Mouse (Mus musculus) MEL (cell line): Measurements from ENCODE around the gene Nefh. TPM values are rescaled to one million over a fixed set of nuclear protein-coding genes. Genes with fewer than 3 reads are reported as not detected.

Source experiments
- DNase-seq: peaks from one replicate; pipeline ENCODE4 v3.0.0; 2011; ENCODE audit warnings: low read depth, low spot score
- H3K27ac ChIP-seq: 2 replicates; pipeline ENCODE4 v1.5.1; 2012; ENCODE audit warnings: low read depth, mild to moderate bottlenecking, control low read depth, low read length, moderate library complexity; ENCODE audit not compliant: control insufficient read depth
- H3K27me3 ChIP-seq, 2 experiments: fragments of 150-350 bp in 1 of 2; sonication (generic) in 1 of 2; 2 replicates each; pipeline ENCODE4 v1.6.1; 2012; ENCODE audit warnings: low read length in 2 of 2, mild to moderate bottlenecking in 2 of 2, improper control_type of control experiment in 1 of 2, moderate library complexity in 1 of 2; ENCODE audit not compliant: insufficient read depth in 2 of 2, control insufficient read depth in 1 of 2
- H3K36me3 ChIP-seq, 2 experiments: 2 replicates each; pipeline ENCODE4 v1.6.1; 2012 to 2014; ENCODE audit warnings: low read length in 2 of 2, improper control_type of control experiment in 1 of 2, inconsistent platforms in 1 of 2, mild to moderate bottlenecking in 1 of 2; ENCODE audit not compliant: insufficient read depth in 2 of 2, control insufficient read depth in 1 of 2
- H3K4me1 ChIP-seq, 2 experiments: fragments of 150-350 bp in 1 of 2; sonication (generic) in 1 of 2; 2 replicates each; pipeline ENCODE4 v1.6.1; 2012; ENCODE audit warnings: low read length in 2 of 2, improper control_type of control experiment in 1 of 2, mild to moderate bottlenecking in 1 of 2; ENCODE audit not compliant: insufficient read depth in 2 of 2, control insufficient read depth in 1 of 2
- H3K4me3 ChIP-seq, 2 experiments: fragments of 150-350 bp in 1 of 2; sonication (generic) in 1 of 2; 2 replicates each; pipeline ENCODE4 v1.5.1; 2012; ENCODE audit warnings: low read depth in 2 of 2, low read length in 2 of 2, mild to moderate bottlenecking in 2 of 2, moderate library complexity in 2 of 2, control low read depth in 1 of 2, improper control_type of control experiment in 1 of 2; ENCODE audit not compliant: control insufficient read depth in 1 of 2, insufficient read depth in 1 of 2
- H3K79me2 ChIP-seq: 2 replicates; pipeline ENCODE4 v1.6.1; 2012; ENCODE audit warnings: mild to moderate bottlenecking, low read length, moderate library complexity; ENCODE audit not compliant: control insufficient read depth, poor library complexity, insufficient read depth
- H3K9ac ChIP-seq: 2 replicates; pipeline ENCODE4 v1.6.1; 2012; ENCODE audit warnings: low read depth, mild to moderate bottlenecking, control low read depth, low read length, moderate library complexity; ENCODE audit not compliant: control insufficient read depth, poor library complexity, severe bottlenecking
- H3K9me3 ChIP-seq: fragments of 150-350 bp; sonication (generic); replicated peaks from 2 replicates; pipeline ENCODE4 v1.6.1; 2012; ENCODE audit warnings: mild to moderate bottlenecking, low read length, improper control_type of control experiment, moderate library complexity; ENCODE audit not compliant: insufficient read depth
- CHD2 ChIP-seq: IDR thresholded peaks from 2 replicates; pipeline ENCODE4 v1.6.1; 2011; ENCODE audit warnings: low read length, improper control_type of control experiment
- CTCF ChIP-seq, 3 experiments: IDR thresholded peaks in 2 of 3; conservative IDR thresholded peaks in 1 of 3; 2 replicates each; pipeline ENCODE4 v1.5.1; 2011 to 2012; ENCODE audit warnings: low read length in 3 of 3, low read depth in 2 of 3, mild to moderate bottlenecking in 2 of 3, improper control_type of control experiment in 1 of 3, inconsistent platforms in 1 of 3, mixed read lengths in 1 of 3, moderate library complexity in 1 of 3; ENCODE audit not compliant: control insufficient read depth in 1 of 3, insufficient read depth in 1 of 3, poor library complexity in 1 of 3, severe bottlenecking in 1 of 3
- E2F4 ChIP-seq: IDR thresholded peaks from 2 replicates; pipeline ENCODE4 v1.6.1; 2011; ENCODE audit warnings: low read depth, low read length, improper control_type of control experiment, borderline replicate concordance
- ELF1 ChIP-seq: IDR thresholded peaks from 2 replicates; pipeline ENCODE4 v1.6.1; 2014; ENCODE audit warnings: low read depth, mild to moderate bottlenecking, inconsistent platforms, low read length, improper control_type of control experiment, moderate library complexity
- EP300 ChIP-seq, 2 experiments: IDR thresholded peaks; 2 replicates each; pipeline ENCODE4 v1.6.1; 2011; ENCODE audit warnings: improper control_type of control experiment in 2 of 2, low read length in 2 of 2, low read depth in 1 of 2, mild to moderate bottlenecking in 1 of 2
- ETS1 ChIP-seq: IDR thresholded peaks from 2 replicates; pipeline ENCODE4 v1.6.1; 2012; ENCODE audit warnings: low read depth, mild to moderate bottlenecking, inconsistent platforms, low read length, improper control_type of control experiment, moderate library complexity
- GABPA ChIP-seq: IDR thresholded peaks from 2 replicates; pipeline ENCODE4 v1.6.1; 2012; ENCODE audit warnings: low read depth, mild to moderate bottlenecking, inconsistent platforms, low read length, improper control_type of control experiment, moderate library complexity
- HCFC1 ChIP-seq: IDR thresholded peaks from 2 replicates; pipeline ENCODE4 v1.6.1; 2012; ENCODE audit warnings: low read depth, mild to moderate bottlenecking, inconsistent platforms, low read length, improper control_type of control experiment, moderate library complexity
- JUND ChIP-seq: IDR thresholded peaks from 2 replicates; pipeline ENCODE4 v1.6.1; 2011; ENCODE audit warnings: low read depth, mild to moderate bottlenecking, improper control_type of control experiment, low read length
- KAT2A ChIP-seq: conservative IDR thresholded peaks from 2 replicates; pipeline ENCODE4 v1.6.1; 2012; ENCODE audit warnings: low read depth, low read length, improper control_type of control experiment, inconsistent platforms
- MAX ChIP-seq: IDR thresholded peaks from 2 replicates; pipeline ENCODE4 v1.6.1; 2011; ENCODE audit warnings: low read length, improper control_type of control experiment
- MAZ ChIP-seq: IDR thresholded peaks from 2 replicates; pipeline ENCODE4 v1.6.1; 2012; ENCODE audit warnings: low read depth, mild to moderate bottlenecking, inconsistent platforms, low read length, improper control_type of control experiment
- MEF2A ChIP-seq: IDR thresholded peaks from 2 replicates; pipeline ENCODE4 v1.6.1; 2014; ENCODE audit warnings: low read depth, mild to moderate bottlenecking, inconsistent platforms, low read length, improper control_type of control experiment; ENCODE audit not compliant: poor library complexity, insufficient replicate concordance, severe bottlenecking; ENCODE audit errors: extremely low read depth
- MYB ChIP-seq: IDR thresholded peaks from 2 replicates; pipeline ENCODE4 v1.6.1; 2011; ENCODE audit warnings: mild to moderate bottlenecking, low read depth, low read length, improper control_type of control experiment
- MYC ChIP-seq: IDR thresholded peaks from 2 replicates; pipeline ENCODE4 v1.6.1; 2011; ENCODE audit warnings: low read depth, mild to moderate bottlenecking, low read length, improper control_type of control experiment, moderate library complexity
- NRF1 ChIP-seq: IDR thresholded peaks from 2 replicates; pipeline ENCODE4 v1.6.1; 2014; ENCODE audit warnings: low read depth, mild to moderate bottlenecking, inconsistent platforms, low read length, improper control_type of control experiment, moderate library complexity; ENCODE audit not compliant: poor library complexity, insufficient read depth, severe bottlenecking
- POLR2AphosphoS5 ChIP-seq: IDR thresholded peaks from 2 replicates; pipeline ENCODE4 v1.6.1; 2012; ENCODE audit warnings: low read depth, borderline replicate concordance, mild to moderate bottlenecking, inconsistent platforms, low read length, moderate library complexity, mixed read lengths
- RAD21 ChIP-seq: IDR thresholded peaks from 2 replicates; pipeline ENCODE4 v1.6.1; 2011; ENCODE audit warnings: mild to moderate bottlenecking, low read depth, low read length, improper control_type of control experiment
- RCOR1 ChIP-seq: IDR thresholded peaks from 2 replicates; pipeline ENCODE4 v1.6.1; 2012; ENCODE audit warnings: low read depth, mild to moderate bottlenecking, inconsistent platforms, low read length, improper control_type of control experiment
- SIN3A ChIP-seq: IDR thresholded peaks from 2 replicates; pipeline ENCODE4 v1.6.1; 2012; ENCODE audit warnings: low read length, improper control_type of control experiment, inconsistent platforms
- SMC3 ChIP-seq: IDR thresholded peaks from 2 replicates; pipeline ENCODE4 v1.6.1; 2011; ENCODE audit warnings: low read depth, low read length, improper control_type of control experiment
- TBP ChIP-seq: IDR thresholded peaks from 2 replicates; pipeline ENCODE4 v1.8.0; 2011; ENCODE audit warnings: low read depth, low read length, improper control_type of control experiment
- USF2 ChIP-seq, 2 experiments: IDR thresholded peaks; 2 replicates each; pipeline ENCODE4 v1.6.1; 2011 to 2012; ENCODE audit warnings: improper control_type of control experiment in 2 of 2, low read length in 2 of 2, borderline replicate concordance in 1 of 2, inconsistent platforms in 1 of 2, low read depth in 1 of 2, mild to moderate bottlenecking in 1 of 2; ENCODE audit not compliant: insufficient read depth in 1 of 2
- ZC3H11A ChIP-seq: IDR thresholded peaks from 2 replicates; pipeline ENCODE4 v1.6.1; 2012; ENCODE audit warnings: low read depth, mild to moderate bottlenecking, inconsistent platforms, low read length, improper control_type of control experiment
- ZMIZ1 ChIP-seq: IDR thresholded peaks from 2 replicates; pipeline ENCODE4 v1.6.1; 2012; ENCODE audit warnings: low read depth, mild to moderate bottlenecking, inconsistent platforms, low read length, improper control_type of control experiment, moderate library complexity
- ZNF384 ChIP-seq: IDR thresholded peaks from 2 replicates; pipeline ENCODE4 v1.6.1; 2012; ENCODE audit warnings: low read depth, mild to moderate bottlenecking, inconsistent platforms, low read length, improper control_type of control experiment
- polyA plus RNA-seq, 2 experiments: library from polyadenylated mRNA; stranded (reverse) in 1 of 2; unstranded in 1 of 2; fragments of >175 nt in 1 of 2; fragments of >200 nt in 1 of 2; gene quantifications; 2 replicates each; pipeline versions ENCODE4 v1.2.1 to v1.2.4; 2012; ENCODE audit warnings: low replicate concordance in 2 of 2, low read depth in 1 of 2; ENCODE audit not compliant: insufficient read length in 2 of 2, insufficient read depth in 1 of 2, missing spikeins in 1 of 2
- total RNA-seq: library from RNA; depleted of rRNA; stranded (reverse); fragments of 300-350 nt; gene quantifications from 2 replicates; pipeline ENCODE4 v1.2.3, GENCODE M21; 2012

Nefh gene
- total and polyA plus RNA-seq, 3 experiments = 0.03 TPM; not detected in 2

DNA sequence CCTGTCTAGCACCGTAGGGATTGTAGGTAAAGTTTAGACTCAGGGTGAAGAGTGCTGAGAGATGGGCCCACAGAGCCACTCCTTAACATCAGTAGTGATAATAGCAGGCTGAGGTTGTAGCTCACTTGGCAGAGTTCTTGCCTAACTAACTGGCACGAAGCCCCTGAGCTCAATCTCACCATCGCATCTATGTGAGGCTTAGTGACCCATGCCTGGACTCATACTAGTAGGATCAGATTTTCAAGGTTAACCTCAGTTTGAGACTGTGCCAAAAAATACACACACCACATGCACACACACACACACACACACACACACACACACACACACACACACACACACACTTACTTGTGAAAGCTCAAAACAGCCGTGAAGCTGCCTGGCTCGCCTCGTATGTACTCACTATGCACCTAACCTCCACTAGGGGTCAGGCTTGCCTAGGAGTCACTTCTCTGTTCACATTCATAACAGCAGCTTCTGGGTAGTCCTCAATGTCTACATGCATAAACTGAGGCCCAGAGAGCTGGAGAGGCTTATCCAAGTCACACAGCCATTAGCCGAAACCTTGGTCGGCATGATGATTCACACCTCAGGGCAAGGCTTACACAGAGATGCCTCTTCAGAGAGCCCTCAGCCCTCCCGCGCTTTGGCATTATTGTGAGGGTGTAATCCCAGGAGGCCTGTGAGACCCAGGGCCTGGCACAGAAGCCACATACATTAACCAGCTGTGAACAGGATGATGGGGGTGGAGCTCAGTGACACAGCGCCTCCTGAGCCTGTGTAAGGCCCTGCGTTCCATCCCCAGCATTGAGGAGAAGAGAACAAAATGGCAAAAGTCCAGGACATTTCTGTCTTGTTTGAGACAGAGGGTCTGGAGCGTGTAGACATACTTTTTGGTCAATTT, 25.4 kb upstream of the Nefh start (continued):
- no peak; the same call in 1 of the 2 replicates for TF ChIP-seq HCFC1
- peak; percentile 82 for TF ChIP-seq RAD21
- no peak for TF ChIP-seq ELF1
- no peak for TF ChIP-seq KAT2A
- peak; percentile 9; the same call in 1 of the 2 replicates for TF ChIP-seq MAX

DNA sequence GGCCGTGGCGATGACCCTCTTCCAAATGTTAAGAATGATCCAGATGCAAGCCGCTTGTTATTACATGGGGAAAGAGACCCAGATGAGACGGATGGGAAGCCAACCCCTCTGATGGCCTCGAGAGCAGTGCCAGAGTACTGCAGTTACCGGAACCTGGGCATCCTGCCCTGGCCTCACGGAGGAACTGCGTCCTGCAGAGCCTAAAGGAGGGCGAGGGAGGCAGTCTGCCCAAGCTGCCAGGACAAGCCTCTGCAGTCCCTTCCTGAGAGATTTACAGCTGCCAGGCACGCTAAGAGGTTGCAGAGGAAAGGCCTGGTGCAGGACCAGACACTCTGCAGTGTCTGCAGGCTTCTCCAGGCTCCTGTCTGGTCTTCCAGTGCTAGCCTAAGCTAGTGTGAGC, 20.5 kb upstream of the Nefh start:
- no peak overlapping the region for H3K9ac ChIP-seq
- no peaks in the 10 kb centered on the region for H3K79me2 ChIP-seq
- no peak for DNase-seq
- H3K4me3 ChIP-seq = no peak overlapping the region
- H3K9me3 ChIP-seq = no peaks in the 10 kb centered on the region
- H3K27me3 ChIP-seq = no peaks in the 10 kb centered on the region
- peaks cover 18 to 29% of the 10 kb centered on the region in 2 experiments for H3K4me1 ChIP-seq
- no peak overlapping the region for H3K27ac ChIP-seq
- peaks cover 0 to 22% of the 10 kb centered on the region in 2 experiments; a peak in 2 of 4 replicates for H3K36me3 ChIP-seq
- TF ChIP-seq ZC3H11A = no peak

DNA sequence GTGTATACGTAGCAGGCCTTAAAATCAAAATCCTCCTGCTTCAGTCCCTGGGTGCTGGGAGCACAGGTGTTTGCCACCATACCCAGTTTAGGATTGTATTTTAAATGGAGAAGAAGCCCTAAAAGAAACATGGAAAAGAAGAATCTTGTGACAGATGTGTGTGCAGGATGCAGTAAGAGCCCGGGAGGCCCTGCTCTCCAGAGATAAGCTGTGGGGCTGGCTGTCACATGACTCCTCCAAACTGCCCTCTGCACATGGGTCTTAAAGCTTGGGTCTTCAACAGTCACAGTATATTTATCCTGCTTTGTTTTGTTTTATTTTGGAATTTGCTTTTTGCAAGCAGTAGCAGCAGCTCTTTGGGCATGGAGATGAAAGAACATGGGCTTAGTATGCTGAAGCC, 19.7 kb upstream of the Nefh start:
- peak; percentile 88 for DNase-seq
- Histone ChIP-seq H3K4me1 (peaks cover 15 to 23% of the 10 kb centered on the region in 2 experiments), H3K27me3 (no peaks in the 10 kb centered on the region), H3K36me3 (peaks cover 0 to 19% of the 10 kb centered on the region in 2 experiments; a peak in 2 of 4 replicates), H3K4me3 (no peak overlapping the region), H3K79me2 (no peaks in the 10 kb centered on the region), H3K9ac (peak overlapping the region; percentile 51), H3K9me3 (no peaks in the 10 kb centered on the region), H3K27ac (peak overlapping the region; percentile 86)
- TF ChIP-seq EP300 (IDR thresholded peaks at IDR 0.05; ENCODE audit: low read depth in 1 of 2, low read length in 2 of 2) = peak; percentile 90 to 94
- TF ChIP-seq HCFC1 = peak; percentile 61
- no peak for TF ChIP-seq POLR2AphosphoS5
- TF ChIP-seq ETS1 = peak; percentile 78
- TF ChIP-seq ZNF384 = no peak
- no peak for TF ChIP-seq KAT2A
- no peak for TF ChIP-seq RAD21
- TF ChIP-seq SMC3 = no peak
- no peak for TF ChIP-seq MEF2A
- TF ChIP-seq JUND = no peak
- no peak for TF ChIP-seq NRF1
- TF ChIP-seq MYC = peak; percentile 89
- no peak for TF ChIP-seq ELF1
- TF ChIP-seq ZC3H11A = no peak
- TF ChIP-seq E2F4 = no peak
- TF ChIP-seq SIN3A = peak; percentile 88
- peak; percentile 72; the same call in 1 of the 2 replicates for TF ChIP-seq TBP
- TF ChIP-seq RCOR1 = peak; percentile 71
- no peak for TF ChIP-seq CTCF (IDR thresholded peaks at IDR 0.05 in 2 of 3, conservative IDR thresholded peaks at IDR 0.05 in 1 of 3; ENCODE audit: control insufficient read depth in 1 of 3, insufficient read depth in 1 of 3, low read depth in 2 of 3, low read length in 3 of 3, poor library complexity in 1 of 3, severe bottlenecking in 1 of 3)
- TF ChIP-seq USF2 (IDR thresholded peaks at IDR 0.05; ENCODE audit: borderline replicate concordance in 1 of 2, insufficient read depth in 1 of 2, low read depth in 1 of 2, low read length in 2 of 2) = peak; percentile 65 to 82
- TF ChIP-seq MYB = peak; percentile 77
- TF ChIP-seq MAZ = peak; percentile 59; the same call in 1 of the 2 replicates
- no peak for TF ChIP-seq ZMIZ1
- TF ChIP-seq CHD2 = no peak
- TF ChIP-seq GABPA = no peak
